Mouse (Mus musculus): ENCODE results near the gene Ccdc113. TPM values are rescaled to one million over a fixed set of nuclear protein-coding genes. Genes with fewer than 3 reads are reported as not detected.

The Ccdc113 gene
- polyA plus RNA-seq, 1 experiment = not detected

DNA sequence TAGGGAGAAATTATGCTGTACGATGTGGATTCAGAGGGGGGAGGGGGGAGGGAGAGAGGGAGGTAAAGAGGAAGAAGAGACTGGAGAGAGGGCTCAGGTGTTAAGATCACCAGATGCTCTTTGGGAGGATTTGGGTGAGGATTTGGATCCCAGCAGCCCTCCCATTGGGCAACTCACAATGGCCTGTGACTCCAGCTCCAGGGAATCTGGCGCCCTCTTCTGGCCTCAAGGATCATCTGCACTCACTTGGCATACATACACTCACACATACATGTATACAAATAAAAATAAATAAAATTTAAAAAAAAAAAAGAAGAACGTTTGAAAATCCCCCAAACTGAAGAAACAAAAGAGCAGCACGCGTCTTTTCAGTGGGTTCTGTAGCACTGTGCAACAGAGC lies 27.6 kb upstream of the Ccdc113 start:
- no peak for TF ChIP-seq POLR2A (IDR thresholded peaks at IDR 0.05; ENCODE audit: low read depth, low read length)
- no peak for TF ChIP-seq CTCF (IDR thresholded peaks at IDR 0.05; ENCODE audit: extremely low read depth, insufficient read length, insufficient replicate concordance, low read depth, low read length)
- H3K27me3 ChIP-seq (ENCODE audit: control insufficient read depth, insufficient read depth, low read length) = no peaks in the 10 kb centered on the region
- no peaks in the 10 kb centered on the region for H3K36me3 ChIP-seq (ENCODE audit: control insufficient read depth, insufficient read depth, low read length)
- 80% methylated on average over 5 of the region's 5 CpGs for WGBS
- H3K4me1 ChIP-seq (ENCODE audit: control insufficient read depth, insufficient read depth, insufficient read length, low read length) = no peaks in the 10 kb centered on the region
- no peak overlapping the region for H3K4me3 ChIP-seq (ENCODE audit: low read depth, low read length)
- no peak overlapping the region for H3K27ac ChIP-seq (ENCODE audit: insufficient read depth, low read depth, low read length)

DNA sequence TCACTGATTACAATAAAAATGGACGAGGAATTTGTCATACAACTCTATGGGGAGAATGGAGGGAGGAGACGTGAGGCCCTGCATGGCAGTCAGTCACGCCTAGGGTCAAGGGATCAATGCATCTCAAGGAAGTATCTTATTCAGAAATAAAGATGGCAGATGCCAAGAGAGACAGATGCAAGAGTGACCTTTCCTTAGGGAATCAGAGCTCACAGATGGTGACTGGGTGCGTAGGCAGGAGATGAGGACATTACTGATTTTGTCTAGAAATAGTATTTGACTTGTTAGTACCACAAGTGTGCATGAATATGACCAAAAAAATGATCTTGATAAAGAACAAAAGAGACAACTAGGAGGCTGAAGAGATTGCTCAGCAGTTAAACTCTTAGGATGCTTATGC lies 21.6 kb upstream of the Ccdc113 start:
- TF ChIP-seq CTCF (IDR thresholded peaks at IDR 0.05; ENCODE audit: extremely low read depth, insufficient read length, insufficient replicate concordance, low read depth, low read length) (no peak), POLR2A (IDR thresholded peaks at IDR 0.05; ENCODE audit: low read depth, low read length) (no peak)
- no peaks in the 10 kb centered on the region for H3K36me3 ChIP-seq (ENCODE audit: control insufficient read depth, insufficient read depth, low read length)
- H3K4me1 ChIP-seq (ENCODE audit: control insufficient read depth, insufficient read depth, insufficient read length, low read length) = 0 out of 2 replicates have a peak, but pooled peaks cover 1% of the 10 kb centered on the region
- 39% methylated on average over 4 of the region's 4 CpGs for WGBS
- H3K27me3 ChIP-seq (ENCODE audit: control insufficient read depth, insufficient read depth, low read length) = no peaks in the 10 kb centered on the region
- H3K4me3 ChIP-seq (ENCODE audit: low read depth, low read length) = no peak overlapping the region
- H3K27ac ChIP-seq (ENCODE audit: insufficient read depth, low read depth, low read length) = no peak overlapping the region

DNA sequence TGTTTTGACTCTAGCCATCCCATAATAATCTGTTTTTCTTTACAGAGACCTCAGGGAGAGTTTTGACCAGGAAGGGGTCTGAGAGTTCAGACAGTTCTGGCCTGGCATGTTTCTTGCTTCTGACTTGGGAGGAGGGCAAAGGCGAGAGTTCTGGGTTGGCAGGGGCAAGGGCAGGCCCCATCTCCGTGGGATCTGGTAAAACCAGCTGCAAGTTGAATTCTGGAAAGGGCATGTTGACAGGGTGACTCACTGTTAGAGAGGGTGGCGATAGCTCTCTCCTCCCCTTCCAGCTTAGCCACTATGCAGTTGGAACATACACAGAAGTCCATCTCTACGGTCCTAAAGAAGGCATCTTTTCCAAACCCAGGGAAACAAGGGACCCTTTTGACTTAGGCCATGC lies 20.7 kb upstream of the Ccdc113 start:
- Histone ChIP-seq H3K36me3 (ENCODE audit: control insufficient read depth, insufficient read depth, low read length) (no peaks in the 10 kb centered on the region), H3K4me1 (ENCODE audit: control insufficient read depth, insufficient read depth, insufficient read length, low read length) (0 out of 2 replicates have a peak, but pooled peaks cover 1% of the 10 kb centered on the region), H3K27me3 (ENCODE audit: control insufficient read depth, insufficient read depth, low read length) (no peaks in the 10 kb centered on the region), H3K27ac (ENCODE audit: insufficient read depth, low read depth, low read length) (no peak overlapping the region), H3K4me3 (ENCODE audit: low read depth, low read length) (no peak overlapping the region)
- TF ChIP-seq CTCF (IDR thresholded peaks at IDR 0.05; ENCODE audit: extremely low read depth, insufficient read length, insufficient replicate concordance, low read depth, low read length) (no peak), POLR2A (IDR thresholded peaks at IDR 0.05; ENCODE audit: low read depth, low read length) (no peak)
- 54% methylated on average over 4 of the region's 4 CpGs for WGBS

DNA sequence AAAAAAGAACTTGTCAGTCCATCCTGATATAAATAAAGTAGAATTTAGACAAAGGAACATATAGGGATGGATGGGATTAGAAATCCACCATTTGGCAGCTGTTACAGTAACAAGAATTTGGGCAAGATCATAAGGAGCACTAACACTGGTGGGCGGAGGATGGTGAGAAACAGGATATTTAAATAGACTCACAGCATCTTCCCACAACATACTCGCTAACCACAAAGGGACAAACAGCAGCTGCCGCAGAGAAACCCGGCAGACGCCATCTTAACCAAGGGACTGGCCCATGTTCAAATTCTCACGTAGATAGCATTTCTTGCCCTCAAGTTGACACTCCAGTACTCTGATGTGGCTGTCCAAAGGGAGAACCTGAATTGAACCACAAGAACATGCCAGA lies 17.0 kb upstream of the Ccdc113 start:
- no peaks in the 10 kb centered on the region for H3K27me3 ChIP-seq (ENCODE audit: control insufficient read depth, insufficient read depth, low read length)
- TF ChIP-seq CTCF (IDR thresholded peaks at IDR 0.05; ENCODE audit: extremely low read depth, insufficient read length, insufficient replicate concordance, low read depth, low read length) (no peak), POLR2A (IDR thresholded peaks at IDR 0.05; ENCODE audit: low read depth, low read length) (no peak)
- H3K4me3 ChIP-seq (ENCODE audit: low read depth, low read length) = no peak overlapping the region
- H3K36me3 ChIP-seq (ENCODE audit: control insufficient read depth, insufficient read depth, low read length) = no peaks in the 10 kb centered on the region
- 80% methylated on average over 6 of the region's 6 CpGs for WGBS
- H3K4me1 ChIP-seq (ENCODE audit: control insufficient read depth, insufficient read depth, insufficient read length, low read length) = 0 out of 2 replicates have a peak, but pooled peaks cover 1% of the 10 kb centered on the region
- no peak overlapping the region for H3K27ac ChIP-seq (ENCODE audit: insufficient read depth, low read depth, low read length)

DNA sequence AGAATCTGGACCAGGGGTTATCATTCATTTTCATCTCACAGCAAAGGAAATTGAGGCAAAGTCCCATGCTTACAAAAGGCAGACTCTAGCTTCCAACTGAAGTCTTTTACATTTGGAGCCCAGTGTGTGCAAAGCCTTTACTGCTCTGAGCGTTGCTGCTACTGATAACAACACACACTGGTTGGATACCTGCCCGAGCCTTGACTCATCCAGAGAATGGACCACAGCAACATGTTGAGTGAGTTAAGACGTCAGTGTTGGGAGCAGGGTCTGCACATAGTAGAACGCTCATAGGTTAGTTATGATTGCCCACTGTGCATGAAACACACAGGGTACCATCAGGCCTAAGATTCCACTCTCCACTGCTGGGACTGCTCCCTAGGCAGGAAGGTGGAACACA lies 9.9 kb upstream of the Ccdc113 start:
- no peaks in the 10 kb centered on the region for H3K4me1 ChIP-seq (ENCODE audit: control insufficient read depth, insufficient read depth, insufficient read length, low read length)
- H3K27ac ChIP-seq (ENCODE audit: insufficient read depth, low read depth, low read length) = no peak overlapping the region
- no peaks in the 10 kb centered on the region for H3K36me3 ChIP-seq (ENCODE audit: control insufficient read depth, insufficient read depth, low read length)
- WGBS = 78% methylated on average over 4 of the region's 4 CpGs
- TF ChIP-seq CTCF (IDR thresholded peaks at IDR 0.05; ENCODE audit: extremely low read depth, insufficient read length, insufficient replicate concordance, low read depth, low read length) (no peak), POLR2A (IDR thresholded peaks at IDR 0.05; ENCODE audit: low read depth, low read length) (no peak)
- no peak overlapping the region for H3K4me3 ChIP-seq (ENCODE audit: low read depth, low read length)
- H3K27me3 ChIP-seq (ENCODE audit: control insufficient read depth, insufficient read depth, low read length) = no peaks in the 10 kb centered on the region

DNA sequence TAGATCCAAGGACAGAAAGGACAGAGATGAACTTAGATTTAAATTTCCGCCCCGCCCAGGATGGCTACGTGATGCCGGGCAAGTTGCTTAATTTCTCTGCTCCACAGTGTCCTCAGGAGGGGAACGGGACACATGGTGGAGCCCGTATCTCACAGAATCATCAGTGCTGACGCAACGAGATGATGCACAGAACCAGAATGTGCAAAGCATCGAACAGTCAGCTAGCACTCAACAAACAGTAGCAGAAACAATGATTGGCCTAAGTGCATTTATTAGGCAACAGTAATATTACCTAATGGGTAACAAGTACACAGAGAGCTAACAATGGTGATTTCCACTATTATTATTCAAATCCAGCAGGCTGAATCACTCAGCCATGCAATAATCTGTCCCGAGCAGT lies 5.7 kb upstream of the Ccdc113 start:
- Histone ChIP-seq H3K4me1 (ENCODE audit: control insufficient read depth, insufficient read depth, insufficient read length, low read length) (no peaks in the 10 kb centered on the region), H3K36me3 (ENCODE audit: control insufficient read depth, insufficient read depth, low read length) (no peaks in the 10 kb centered on the region), H3K27me3 (ENCODE audit: control insufficient read depth, insufficient read depth, low read length) (no peaks in the 10 kb centered on the region), H3K4me3 (ENCODE audit: low read depth, low read length) (no peak overlapping the region), H3K27ac (ENCODE audit: insufficient read depth, low read depth, low read length) (no peak overlapping the region)
- WGBS = 84% methylated on average over 10 of the region's 10 CpGs
- TF ChIP-seq POLR2A (IDR thresholded peaks at IDR 0.05; ENCODE audit: low read depth, low read length) = no peak
- TF ChIP-seq CTCF (IDR thresholded peaks at IDR 0.05; ENCODE audit: extremely low read depth, insufficient read length, insufficient replicate concordance, low read depth, low read length) = no peak

DNA sequence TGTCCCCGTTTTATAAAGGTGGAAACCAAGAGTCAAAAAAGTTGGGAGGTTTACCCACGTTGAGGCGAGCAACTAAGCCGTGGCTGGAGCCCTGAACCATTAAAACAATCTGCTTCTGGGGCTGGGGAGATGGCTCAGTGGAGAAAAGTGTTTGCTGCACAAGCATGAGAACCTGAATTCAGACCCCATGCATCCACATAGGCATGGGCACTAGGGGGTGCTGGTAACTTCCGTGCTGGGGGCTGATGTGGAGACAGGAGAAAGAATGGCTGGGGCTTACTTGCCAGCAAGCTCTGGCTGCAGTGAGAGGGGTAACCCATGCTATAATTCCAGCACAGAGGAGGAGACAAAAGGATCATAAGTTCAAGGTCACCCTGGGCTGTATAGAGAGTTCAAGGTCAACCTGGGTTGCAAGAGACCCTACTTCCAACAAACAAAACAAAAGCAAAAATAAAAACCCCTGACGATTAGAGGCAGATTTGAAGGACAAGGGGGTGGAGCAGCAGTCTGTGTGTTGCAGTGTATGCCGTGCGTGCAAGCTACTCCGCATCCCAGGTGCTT lies 5.1 kb upstream of the Ccdc113 start:
- peaks cover under 1% of the 10 kb centered on the region; the same call in 1 of the 2 replicates for H3K4me1 ChIP-seq (ENCODE audit: control insufficient read depth, insufficient read depth, insufficient read length, low read length)
- no peaks in the 10 kb centered on the region for H3K36me3 ChIP-seq (ENCODE audit: control insufficient read depth, insufficient read depth, low read length)
- no peak overlapping the region for H3K27ac ChIP-seq (ENCODE audit: insufficient read depth, low read depth, low read length)
- no peak overlapping the region for H3K4me3 ChIP-seq (ENCODE audit: low read depth, low read length)
- no peak for TF ChIP-seq CTCF (IDR thresholded peaks at IDR 0.05; ENCODE audit: extremely low read depth, insufficient read length, insufficient replicate concordance, low read depth, low read length)
- no peak for TF ChIP-seq POLR2A (IDR thresholded peaks at IDR 0.05; ENCODE audit: low read depth, low read length)
- 56% methylated on average over 9 of the region's 9 CpGs for WGBS
- H3K27me3 ChIP-seq (ENCODE audit: control insufficient read depth, insufficient read depth, low read length) = no peaks in the 10 kb centered on the region
